Mouse (Mus musculus) stomach, embryonic 14.5 days (tissue): ENCODE data around the gene Nfkb1. TPM values are rescaled to one million over a fixed set of nuclear protein-coding genes. Genes with fewer than 3 reads are reported as not detected.

ENCODE experiments used
- ATAC-seq: fragments of 200-750 bp; cut with Nextera tagmentation; 2 replicates; pipeline ENCODE4 v1.8.0; 2017; ENCODE audit warnings: low read depth, moderate TSS enrichment; ENCODE audit not compliant: insufficient number of reproducible peaks, insufficient read depth, low FRiP score
- H3K27ac ChIP-seq: fragments of 300-500 bp; sonication (generic); 2 replicates; pipeline ENCODE4 v1.5.1; 2014; ENCODE audit warnings: mild to moderate bottlenecking, low read length, moderate library complexity, mixed read lengths
- H3K27me3 ChIP-seq: fragments of 300-500 bp; sonication (generic); 2 replicates; pipeline ENCODE4 v1.6.1; 2014; ENCODE audit warnings: low read length, control low read depth, mixed read lengths; ENCODE audit not compliant: control insufficient read depth, insufficient read depth
- H3K36me3 ChIP-seq: fragments of 300-500 bp; sonication (generic); 2 replicates; pipeline ENCODE4 v1.6.1; 2014; ENCODE audit warnings: mild to moderate bottlenecking, control low read depth, low read length, moderate library complexity, mixed read lengths; ENCODE audit not compliant: control insufficient read depth, insufficient read depth
- H3K4me1 ChIP-seq: fragments of 300-500 bp; sonication (generic); 2 replicates; pipeline ENCODE4 v1.6.1; 2014; ENCODE audit warnings: low read length, control low read depth, mixed read lengths; ENCODE audit not compliant: control insufficient read depth, insufficient read depth
- H3K4me2 ChIP-seq: fragments of 300-500 bp; sonication (generic); replicated peaks from 2 replicates; pipeline ENCODE4 v1.6.1; 2014; ENCODE audit warnings: low read depth, low read length, control low read depth
- H3K4me3 ChIP-seq: fragments of 300-500 bp; sonication (generic); 2 replicates; pipeline ENCODE4 v1.5.1; 2014; ENCODE audit warnings: low read depth, low read length, control low read depth
- H3K9ac ChIP-seq: fragments of 300-500 bp; sonication (generic); replicated peaks from 2 replicates; pipeline ENCODE4 v1.6.1; 2014; ENCODE audit warnings: low read depth, mild to moderate bottlenecking, control low read depth, low read length, moderate library complexity, mixed read lengths
- H3K9me3 ChIP-seq: fragments of 300-500 bp; sonication (generic); 2 replicates; pipeline ENCODE4 v1.6.1; 2016; ENCODE audit warnings: low read depth, low read length, control low read depth; ENCODE audit not compliant: control insufficient read depth
- WGBS: fragments of 180-500 bp; shearing (Covaris S2); extraction: QIAGEN DNeasy Blood & Tissue Kit; methylation state at CpG from one replicate; pipeline ENCODE4 v1.1.7; 2014; 5-methylcytosine and 5-hydroxymethylcytosine counted together
- polyA plus RNA-seq: library from polyadenylated mRNA; unstranded; fragments of >200 nt; fragmentation: Nextera tagmentation; extraction: Ambion mirVana; gene quantifications from 2 replicates; pipeline ENCODE4 v1.2.1, GENCODE M21; 2014

Gene Nfkb1
- polyA plus RNA-seq, 1 experiment from 2014 or later, result 36.2 TPM

DNA sequence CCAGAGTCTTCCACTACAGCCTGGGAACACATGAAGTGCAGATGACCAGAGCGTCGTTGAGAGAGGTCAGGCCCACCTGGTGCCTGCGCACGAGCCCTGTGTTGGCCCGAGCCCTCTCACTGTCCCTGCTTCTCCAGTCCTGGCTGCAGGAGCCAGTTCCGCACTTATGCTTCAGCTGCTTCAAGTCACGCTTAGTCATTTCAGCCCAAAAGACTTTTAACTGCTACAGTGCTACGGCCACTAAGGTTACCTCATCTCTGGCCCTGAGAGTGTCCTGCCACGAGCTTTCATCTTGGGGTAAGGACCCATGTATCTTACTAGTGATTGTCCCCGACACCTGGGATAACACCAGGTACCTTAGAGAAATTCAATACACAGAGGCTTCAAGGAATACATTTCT, 36.0 kb upstream of the Nfkb1 start:
- H3K4me1 ChIP-seq, result no peaks in the 10 kb centered on the region
- H3K27ac ChIP-seq, result no peak overlapping the region
- no peaks in the 10 kb centered on the region for H3K9me3 ChIP-seq
- no peak overlapping the region for H3K4me3 ChIP-seq
- ATAC-seq, result no peak
- 94% methylated on average over 10 of the region's 10 CpGs for WGBS
- H3K9ac ChIP-seq, result no peak overlapping the region
- H3K27me3 ChIP-seq, result no peaks in the 10 kb centered on the region
- H3K4me2 ChIP-seq, result no peak overlapping the region
- H3K36me3 ChIP-seq, result no peaks in the 10 kb centered on the region

- Histone ChIP-seq H3K27me3 (no peaks in the 10 kb centered on the region), H3K9ac (no peak overlapping the region), H3K4me3 (no peak overlapping the region), H3K4me2 (no peak overlapping the region), H3K36me3 (no peaks in the 10 kb centered on the region), H3K4me1 (no peaks in the 10 kb centered on the region), H3K9me3 (no peaks in the 10 kb centered on the region), H3K27ac (no peak overlapping the region)
- WGBS, result 77% methylated on average over 7 of the region's 7 CpGs
- ATAC-seq, result no peak
Measured at GRCm38 (mm10) chr3:135726521-135727275, 35.4 kb upstream of the Nfkb1 start.

- ATAC-seq, result no peak
- WGBS, result 83% methylated on average over 15 of the region's 15 CpGs
- no peaks in the 10 kb centered on the region for H3K9me3 ChIP-seq
- no peak overlapping the region for H3K4me2 ChIP-seq
- no peaks in the 10 kb centered on the region for H3K36me3 ChIP-seq
- H3K27ac ChIP-seq, result no peak overlapping the region
- H3K4me1 ChIP-seq, result no peaks in the 10 kb centered on the region
- H3K9ac ChIP-seq, result no peak overlapping the region
- H3K4me3 ChIP-seq, result no peak overlapping the region
- H3K27me3 ChIP-seq, result no peaks in the 10 kb centered on the region
Measured at GRCm38 (mm10) chr3:135726023-135726422, 34.7 kb upstream of the Nfkb1 start.

DNA sequence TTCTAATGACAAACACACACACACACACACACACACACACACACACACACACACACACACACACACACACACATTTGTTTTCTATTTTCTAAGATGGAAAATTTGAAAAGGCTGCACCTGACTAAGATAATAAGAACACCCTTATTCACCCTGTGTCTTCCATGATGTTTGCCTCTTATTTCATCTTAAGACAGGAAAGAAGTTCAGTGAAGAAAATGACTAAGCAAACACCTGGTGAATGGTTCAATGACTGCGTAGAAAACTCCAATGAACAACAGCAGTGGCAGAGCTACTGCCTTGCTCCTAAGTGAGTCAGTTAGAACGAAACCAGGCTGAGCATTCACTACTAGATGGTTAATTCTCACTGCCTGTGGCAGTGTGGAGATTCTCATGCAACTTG, 30.8 kb upstream of the Nfkb1 start:
- Histone ChIP-seq H3K27me3 (no peaks in the 10 kb centered on the region), H3K4me2 (no peak overlapping the region), H3K9me3 (no peaks in the 10 kb centered on the region), H3K4me3 (no peak overlapping the region), H3K4me1 (no peaks in the 10 kb centered on the region), H3K9ac (no peak overlapping the region), H3K27ac (no peak overlapping the region), H3K36me3 (no peaks in the 10 kb centered on the region)
- 79% methylated on average over 2 of the region's 2 CpGs for WGBS
- ATAC-seq, result no peak

DNA sequence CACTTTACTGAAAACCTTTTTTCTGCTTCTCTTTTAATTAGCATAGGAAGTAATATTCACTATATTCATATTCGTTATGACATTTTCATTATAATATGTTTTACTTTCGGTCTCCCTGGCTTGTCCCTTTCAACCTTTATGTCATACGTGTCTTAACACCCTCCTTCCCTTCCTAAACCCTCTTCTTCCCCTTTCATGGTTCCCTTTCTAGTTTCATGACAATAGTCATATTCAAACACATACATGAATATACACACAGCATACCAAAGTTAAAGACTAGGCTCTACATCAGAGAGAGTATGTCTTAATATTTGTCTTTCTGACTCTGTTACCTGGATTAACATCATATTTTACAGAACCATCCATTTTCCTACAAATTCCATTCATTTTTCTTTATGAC, 28.6 kb upstream of the Nfkb1 start:
- Histone ChIP-seq H3K4me3 (no peak overlapping the region), H3K27ac (no peak overlapping the region), H3K36me3 (no peaks in the 10 kb centered on the region), H3K4me1 (no peaks in the 10 kb centered on the region), H3K9ac (no peak overlapping the region), H3K4me2 (no peak overlapping the region), H3K27me3 (no peaks in the 10 kb centered on the region), H3K9me3 (no peaks in the 10 kb centered on the region)
- ATAC-seq, result no peak
- 85% methylated on average over 3 of the region's 3 CpGs for WGBS

DNA sequence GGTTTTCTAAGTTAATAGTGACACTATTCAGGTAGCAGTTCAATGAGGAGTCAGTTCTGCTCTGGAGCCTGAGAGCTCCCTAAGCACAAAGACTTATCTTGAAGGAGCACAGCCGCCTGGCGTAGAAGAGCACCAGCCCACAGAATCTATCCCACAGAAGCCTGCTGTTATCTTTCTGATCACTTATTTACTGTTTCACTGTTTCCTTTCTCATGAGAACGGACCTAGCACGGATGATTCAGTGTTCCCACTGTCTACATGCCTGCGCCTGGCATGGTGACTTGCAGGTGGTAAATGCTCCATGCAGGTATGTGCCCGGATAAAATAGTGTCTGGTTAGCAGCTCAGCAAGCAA, 27.8 kb upstream of the Nfkb1 start:
- Histone ChIP-seq H3K36me3 (no peaks in the 10 kb centered on the region), H3K27me3 (no peaks in the 10 kb centered on the region)
- WGBS, result 66% methylated on average over 6 of the region's 6 CpGs

DNA sequence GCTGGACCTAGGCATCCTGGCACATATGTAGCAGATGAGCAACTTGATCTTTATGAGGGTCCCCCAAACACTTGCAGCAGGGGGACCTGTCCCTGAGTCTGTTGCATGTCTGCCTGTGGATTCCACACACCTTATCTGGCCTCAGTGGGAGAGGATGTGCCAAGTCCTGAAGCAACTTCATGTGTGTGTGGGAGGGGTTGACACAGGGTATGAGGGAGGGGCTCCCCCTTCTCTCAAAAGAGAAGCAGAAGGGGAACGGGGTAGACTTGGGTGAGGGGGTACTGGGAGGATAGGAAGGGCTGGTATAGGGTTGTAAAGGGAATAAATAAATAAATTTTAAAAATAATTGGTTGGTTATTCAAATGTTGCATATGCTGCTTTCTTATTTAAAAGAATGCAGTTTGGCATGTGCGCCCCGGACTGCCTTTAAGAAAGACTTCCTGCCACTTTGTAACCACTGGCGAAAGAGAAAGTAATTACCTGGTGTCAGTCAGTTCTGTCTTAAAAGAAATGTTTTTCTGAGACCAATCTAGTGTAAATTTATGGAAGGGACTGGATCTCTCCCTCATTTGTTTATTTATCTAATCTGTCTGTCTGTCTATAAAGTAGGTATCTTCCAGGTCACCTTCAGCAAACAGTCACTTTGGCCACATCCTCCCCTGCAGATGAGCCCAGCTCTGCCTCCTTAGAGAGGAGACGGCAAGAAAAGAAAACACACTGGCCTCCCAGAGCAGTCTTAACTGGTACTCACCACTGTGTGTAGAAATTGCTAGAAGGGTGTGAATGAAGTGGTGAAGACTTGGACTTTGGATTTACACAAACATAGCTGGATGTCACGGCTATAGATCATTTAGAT, 27.2 kb upstream of the Nfkb1 start:
- Histone ChIP-seq H3K4me3 (no peak overlapping the region), H3K9me3 (no peaks in the 10 kb centered on the region), H3K27me3 (no peaks in the 10 kb centered on the region), H3K4me2 (no peak overlapping the region), H3K36me3 (no peaks in the 10 kb centered on the region), H3K27ac (no peak overlapping the region), H3K4me1 (no peaks in the 10 kb centered on the region), H3K9ac (no peak overlapping the region)
- WGBS, result 44% methylated on average over 6 of the region's 6 CpGs
- ATAC-seq, result no peak

More for the DNA sequence above, 27.8 kb upstream of the Nfkb1 start:
- Histone ChIP-seq H3K9me3 (no peaks in the 10 kb centered on the region), H3K4me2 (no peak overlapping the region), H3K9ac (no peak overlapping the region), H3K27ac (no peak overlapping the region), H3K4me1 (no peaks in the 10 kb centered on the region), H3K4me3 (no peak overlapping the region)
- no peak for ATAC-seq

GRCm38 (mm10) chr3:135713016-135713950, 21.9 kb upstream of the Nfkb1 start:
- Histone ChIP-seq H3K9ac (no peak overlapping the region), H3K27ac (no peak overlapping the region), H3K36me3 (no peaks in the 10 kb centered on the region), H3K27me3 (no peaks in the 10 kb centered on the region), H3K9me3 (no peaks in the 10 kb centered on the region), H3K4me1 (no peaks in the 10 kb centered on the region), H3K4me3 (no peak overlapping the region), H3K4me2 (no peak overlapping the region)
- ATAC-seq, result no peak
- 23% methylated on average over 4 of the region's 4 CpGs for WGBS
